Mouse (Mus musculus) urinary bladder, postnatal 25 days (tissue): ENCODE results near the gene Fgd4.
"Not testable (repeated sequence)": the region's sequence is repeated elsewhere in the genome, so short reads cannot be mapped to it uniquely, and the experiment has no call there.

Source experiments
- DNase-seq: peaks from one replicate; pipeline ENCODE4 v3.0.0; 2022; ENCODE audit warnings: low spot score

Gene Fgd4

DNA sequence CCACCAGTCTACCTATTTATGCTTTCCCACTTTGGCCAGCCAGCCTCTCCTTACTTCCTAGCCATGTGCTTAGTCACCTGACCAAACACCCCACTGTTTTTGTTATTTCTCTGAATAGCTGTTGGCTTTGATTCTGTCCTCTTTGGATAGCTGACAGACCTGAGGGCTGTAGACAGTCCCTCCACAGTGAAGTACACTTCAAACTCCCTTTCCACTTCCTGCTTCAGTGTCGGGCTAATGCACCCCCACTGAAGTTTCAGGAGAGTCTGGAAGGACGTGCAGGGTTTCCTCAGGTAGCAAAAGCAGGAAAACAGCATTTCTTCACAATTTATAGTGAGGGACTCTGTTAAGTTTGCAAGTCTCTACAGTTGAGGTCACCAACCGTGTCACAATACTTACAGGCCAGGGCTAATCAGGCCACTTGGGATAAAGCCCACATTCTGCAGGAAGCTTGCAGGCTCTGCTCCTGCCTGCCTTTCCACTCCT lies 57.4 kb downstream of the Fgd4 start:
- no peak for DNase-seq

DNA sequence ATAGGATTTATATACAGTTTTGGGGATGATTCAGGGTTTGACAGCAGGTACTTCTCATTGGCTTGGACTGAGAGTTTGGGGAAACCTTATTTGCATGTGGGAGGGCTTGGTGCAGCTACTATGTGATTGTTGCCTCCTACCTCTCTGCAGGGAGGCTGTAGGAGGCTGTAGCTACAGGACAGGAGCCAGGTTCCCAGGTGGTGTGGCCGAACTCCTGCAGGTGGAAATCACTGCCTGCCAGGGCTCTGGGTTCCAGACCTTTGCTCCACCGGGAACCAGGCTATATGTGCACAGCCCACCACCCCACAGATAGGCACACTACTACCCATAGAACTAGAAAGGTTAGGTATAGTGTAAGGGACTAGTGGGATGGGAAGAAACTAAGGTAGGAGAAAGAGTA lies 61.0 kb downstream of the Fgd4 start:
- DNase-seq, result not testable (repeated sequence)

DNA sequence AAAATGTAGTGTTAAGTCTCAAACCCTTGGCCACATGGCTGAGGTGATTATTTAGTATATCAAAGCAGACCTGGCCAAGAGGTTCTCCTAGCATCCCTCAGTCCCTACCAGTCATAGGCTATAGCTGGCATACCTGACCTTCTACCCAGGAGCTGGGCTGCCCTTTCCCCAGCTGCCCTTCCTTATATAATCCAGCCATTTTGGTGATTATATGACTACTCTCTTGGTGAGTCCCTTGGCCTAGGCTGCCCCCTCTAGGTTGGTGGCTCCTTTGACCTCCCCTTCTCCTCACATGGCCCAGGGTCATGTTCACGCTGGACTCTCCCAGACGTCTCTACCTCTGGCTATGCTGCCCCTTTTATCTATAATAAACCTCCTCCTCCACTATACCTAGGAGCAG lies 65.1 kb downstream of the Fgd4 start:
- no peak for DNase-seq

DNA sequence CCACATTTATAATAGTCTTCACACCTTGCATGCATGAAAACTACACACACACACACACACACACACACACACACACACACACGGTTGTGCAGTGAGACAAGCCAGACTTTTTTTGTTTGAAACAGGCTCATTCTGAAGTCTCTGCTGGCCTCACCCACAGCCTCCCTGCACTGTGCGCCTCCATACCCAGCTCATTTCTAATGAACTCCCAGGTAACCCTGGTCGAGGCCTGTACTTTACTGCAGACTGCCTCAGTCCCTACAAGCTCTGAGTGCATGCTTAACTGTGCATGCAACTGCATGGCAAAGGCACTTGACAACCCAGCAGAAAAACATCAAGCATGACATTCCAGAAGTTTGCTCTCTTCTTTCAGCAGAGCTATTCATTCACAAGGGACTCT lies 72.3 kb downstream of the Fgd4 start:
- no peak for DNase-seq

DNA sequence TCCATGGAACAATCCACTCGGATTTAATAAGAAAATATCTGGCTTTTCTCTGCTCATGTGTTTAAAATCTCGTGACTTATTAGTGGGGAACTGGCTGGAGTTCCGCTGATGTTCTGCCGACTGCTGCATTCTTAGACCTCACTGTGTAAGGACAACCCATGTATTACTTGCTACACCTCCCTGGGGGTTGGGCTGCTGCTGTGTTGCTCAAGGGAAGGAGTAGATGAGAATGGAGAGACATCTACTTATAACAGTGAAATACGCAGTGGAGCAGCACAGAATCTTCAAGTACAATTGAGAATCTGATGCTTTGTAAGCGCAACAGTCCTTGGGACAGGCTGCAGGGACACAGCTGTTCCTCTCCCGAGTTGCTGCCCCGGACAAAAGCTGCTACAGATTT lies 73.1 kb downstream of the Fgd4 start:
- DNase-seq, result peak; percentile 18

DNA sequence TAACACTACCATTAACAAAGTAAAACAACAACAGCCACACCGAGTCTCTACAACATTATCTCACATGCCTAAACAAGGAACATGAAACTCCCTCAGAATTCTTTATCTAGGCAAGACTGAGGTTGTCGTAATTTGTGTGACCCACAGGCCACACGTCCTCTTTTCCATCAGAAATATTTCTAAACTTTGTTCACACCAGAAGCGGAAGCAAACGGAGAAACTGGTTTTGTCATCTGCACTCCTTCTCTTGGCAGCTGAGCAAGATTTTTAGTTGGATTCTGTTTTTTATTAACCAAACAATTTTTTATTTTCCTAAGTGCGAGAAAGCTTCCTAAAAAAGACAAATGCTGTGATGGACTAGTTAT lies 73.6 kb downstream of the Fgd4 start:
- no peak for DNase-seq

DNA sequence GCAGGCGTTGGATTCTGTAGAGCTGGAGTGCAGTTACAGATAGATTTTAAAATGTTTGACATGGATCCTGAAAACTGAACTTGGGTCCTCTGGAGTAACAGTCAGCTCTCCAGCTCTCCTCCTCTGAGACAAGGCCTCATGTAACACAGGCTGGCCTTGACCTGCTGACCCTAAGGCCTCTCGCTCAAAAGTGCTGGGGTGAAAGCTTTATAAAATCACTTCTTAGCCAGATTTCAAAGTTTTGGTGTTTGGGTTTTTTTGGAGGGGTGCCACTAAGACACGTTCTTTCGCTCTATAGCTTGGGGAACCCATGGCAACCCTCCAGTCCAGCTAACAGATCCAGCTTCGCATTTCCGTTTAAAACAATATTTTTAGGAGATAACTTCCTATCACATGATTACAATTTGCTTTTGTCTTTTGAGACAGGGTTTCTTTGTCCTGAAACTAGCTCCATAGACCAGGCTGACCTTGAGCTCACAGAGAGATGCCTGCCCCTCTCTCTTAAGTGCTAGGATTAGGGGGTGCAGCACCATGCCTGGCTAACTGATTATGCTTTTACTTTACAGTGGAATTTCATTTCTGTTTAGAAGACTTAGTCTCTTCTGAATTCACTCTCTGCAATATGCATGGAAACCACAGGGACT lies 74.1 kb downstream of the Fgd4 start:
- no peak for DNase-seq

DNA sequence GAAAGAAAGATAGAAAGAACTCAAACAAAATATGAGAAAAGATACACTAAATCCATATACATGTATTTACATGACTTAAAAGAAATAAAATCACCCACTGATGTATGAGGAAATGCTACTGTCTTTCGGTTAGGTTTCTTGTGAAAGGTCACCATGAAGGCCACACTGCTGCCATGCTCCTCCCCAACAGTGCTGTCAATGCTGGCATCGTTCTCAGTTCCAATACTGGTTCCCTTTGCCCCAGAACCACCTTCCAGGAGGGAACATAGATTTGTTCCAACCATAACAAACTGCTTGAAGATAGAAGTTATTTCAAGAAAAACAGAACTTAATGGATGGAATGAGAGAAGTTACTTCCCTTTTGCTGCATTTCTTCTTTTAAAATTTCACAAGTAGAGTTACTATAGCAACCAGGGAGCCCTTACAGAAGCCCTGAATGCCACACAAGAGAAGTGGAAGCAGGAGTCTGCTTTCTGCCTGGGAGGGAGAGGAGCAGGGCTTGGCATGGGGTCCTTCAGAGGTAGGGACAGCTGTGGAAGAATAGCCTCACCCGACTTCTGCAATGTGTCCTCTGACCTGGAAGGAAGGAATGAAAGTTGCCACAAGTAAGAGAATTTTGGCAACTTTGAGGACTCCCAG lies 75.0 kb downstream of the Fgd4 start:
- DNase-seq, result no peak

DNA sequence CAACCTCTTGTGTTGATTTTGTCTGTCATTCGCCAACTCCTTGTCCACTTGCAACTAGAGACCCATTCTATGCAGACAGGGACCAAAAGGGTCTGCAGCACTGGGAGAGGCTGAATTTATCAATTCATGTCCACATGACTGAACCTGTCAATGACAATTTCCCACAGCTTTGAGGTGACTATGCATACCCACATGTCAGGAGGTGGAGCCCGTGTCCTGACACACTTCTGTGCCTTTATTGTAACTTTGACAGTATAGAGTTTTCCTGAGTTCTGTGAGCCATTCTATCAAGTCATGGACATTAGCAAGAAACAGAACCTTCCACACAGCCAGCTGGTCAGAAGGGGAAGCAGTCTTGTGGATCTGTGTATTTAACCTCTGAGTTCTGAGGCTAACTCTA lies 76.7 kb downstream of the Fgd4 start:
- DNase-seq, result no peak

DNA sequence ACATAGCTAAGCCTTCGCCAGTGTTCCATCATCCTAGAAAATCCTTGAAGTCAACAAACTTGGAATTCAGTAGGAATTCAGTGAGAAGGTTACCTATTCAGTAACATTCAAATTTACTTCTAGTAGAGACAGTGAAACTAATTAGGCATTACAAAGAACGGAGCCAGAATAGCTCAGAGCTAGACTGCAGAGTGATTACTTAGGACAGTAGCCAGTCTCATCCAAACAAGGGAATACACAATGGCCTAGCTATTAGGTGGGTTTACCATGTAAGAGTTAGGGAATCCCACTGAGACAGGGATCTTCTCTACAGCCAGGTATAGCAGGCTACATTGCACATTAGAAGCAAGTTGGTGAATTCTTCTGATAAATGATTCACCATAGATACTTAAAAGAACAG lies 77.5 kb downstream of the Fgd4 start:
- DNase-seq, result not testable (repeated sequence)

DNA sequence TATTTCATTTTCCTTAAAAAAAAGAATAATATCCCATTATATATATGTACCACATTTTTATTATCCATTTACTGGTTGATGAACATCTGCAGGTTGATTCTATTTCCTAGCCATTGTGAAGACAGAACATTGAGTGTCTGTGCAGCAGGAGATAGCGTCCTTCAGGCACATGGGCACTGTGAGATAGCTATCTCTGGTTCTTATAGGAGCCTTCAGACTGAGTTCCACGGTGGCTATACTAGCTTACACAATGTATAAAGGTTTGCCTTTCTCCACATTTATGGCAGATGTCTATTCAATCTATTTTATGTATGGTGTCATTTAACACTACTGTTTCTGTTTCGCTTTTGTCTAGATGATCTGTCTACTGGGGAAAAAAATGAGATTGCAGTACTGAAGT lies 98.9 kb downstream of the Fgd4 start:
- no peak for DNase-seq

DNA sequence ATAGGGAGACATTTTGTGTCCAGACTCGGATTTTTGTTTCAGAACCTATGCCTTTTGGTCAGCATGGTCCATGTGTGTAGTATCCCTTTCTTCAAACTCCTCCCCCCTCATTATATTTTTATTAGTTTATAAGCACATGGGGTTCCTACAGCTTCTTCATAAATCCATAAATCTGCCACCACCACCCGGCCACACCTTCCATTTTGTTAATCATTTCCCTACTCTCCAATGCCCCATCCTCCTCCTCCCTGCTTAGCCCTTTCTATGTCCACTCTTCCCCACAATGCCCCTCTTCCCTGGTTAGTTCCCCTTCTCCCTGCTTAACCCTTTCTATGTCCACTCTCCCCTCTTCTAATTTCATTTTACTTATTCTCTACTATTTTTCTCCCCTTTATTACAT lies 99.4 kb downstream of the Fgd4 start:
- no peak for DNase-seq

DNA sequence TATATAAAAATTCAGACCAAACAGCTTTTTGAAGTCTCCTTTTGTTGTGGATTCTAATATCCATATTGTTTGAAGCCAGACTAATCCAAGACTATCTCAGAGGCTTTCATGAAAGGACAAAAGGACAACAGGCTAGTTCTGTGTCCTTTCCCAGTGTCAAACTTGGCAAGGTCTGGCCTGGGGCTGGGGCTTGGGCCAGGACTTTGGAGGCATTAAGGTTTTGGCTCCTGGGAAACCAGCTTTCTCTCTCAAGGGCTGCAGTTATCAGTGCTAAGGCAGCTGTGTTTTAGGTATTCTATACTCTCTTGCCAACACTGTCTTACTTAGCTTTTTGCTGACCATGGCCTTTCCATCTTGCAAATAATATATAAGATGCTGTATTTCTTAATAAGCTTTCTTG lies 101.6 kb downstream of the Fgd4 start:
- no peak for DNase-seq

DNA sequence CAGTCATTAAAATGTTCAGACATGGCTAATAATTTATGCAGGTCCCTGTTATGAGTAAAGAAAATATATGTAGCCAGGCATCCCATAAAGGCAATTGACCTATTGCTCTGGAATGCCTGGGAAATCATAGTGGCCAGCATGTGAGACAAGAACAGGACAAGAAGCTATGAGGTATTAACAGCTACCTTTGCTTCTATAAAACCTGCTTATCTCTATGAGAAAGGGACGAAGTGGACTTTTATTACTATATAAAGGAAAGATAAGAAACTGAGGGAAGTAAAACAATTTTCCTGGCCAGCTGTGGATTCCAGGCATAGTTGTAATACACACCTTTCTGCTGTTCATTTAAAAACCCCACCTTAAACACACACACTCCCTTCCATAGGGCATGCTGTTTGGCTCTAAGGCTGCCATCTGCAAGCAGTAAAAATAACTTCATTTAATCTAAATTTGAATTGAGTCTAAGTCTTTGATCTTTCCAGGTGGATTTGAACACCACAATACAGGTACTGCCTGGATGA lies 114.8 kb downstream of the Fgd4 start:
- no peak for DNase-seq

DNA sequence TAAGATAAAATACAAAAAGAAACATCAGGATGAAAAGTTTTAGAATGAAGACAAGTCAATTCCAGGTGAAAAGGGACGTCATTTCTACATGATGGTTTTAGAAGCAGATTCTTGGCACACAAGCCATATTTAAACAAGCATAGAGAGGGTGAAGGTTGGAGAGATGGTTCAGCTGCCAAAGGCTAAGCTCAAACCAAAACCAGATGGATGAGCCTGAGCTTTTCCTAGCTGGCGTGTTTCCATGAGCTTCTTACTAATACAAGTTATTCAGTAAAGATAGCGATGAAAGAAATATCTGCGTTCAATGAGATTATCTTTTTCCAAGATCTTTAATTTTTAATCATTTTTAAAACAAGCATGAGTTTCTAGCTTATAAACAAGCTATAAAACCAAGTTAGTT lies 115.7 kb downstream of the Fgd4 start:
- no peak for DNase-seq

DNA sequence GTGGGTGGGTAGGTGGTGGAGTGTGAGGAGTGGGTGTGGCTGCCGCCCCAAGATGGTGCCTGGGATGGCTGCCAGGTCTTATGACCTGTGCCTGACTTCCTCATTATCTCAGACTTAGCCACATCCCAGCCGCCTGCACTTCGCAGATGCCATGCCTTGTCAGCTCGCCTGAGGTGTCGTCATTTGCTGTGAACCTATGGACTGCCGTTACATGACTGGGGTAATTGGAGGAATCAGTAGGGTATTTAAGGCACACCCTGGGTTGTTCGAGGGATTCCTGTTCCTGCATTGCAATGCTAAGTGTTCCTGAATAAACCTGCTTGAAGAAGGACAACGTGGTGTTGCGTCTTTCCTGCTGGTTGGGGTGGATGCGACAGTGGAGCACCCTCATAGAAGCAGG lies 126.9 kb downstream of the Fgd4 start:
- DNase-seq, result not testable (repeated sequence)

DNA sequence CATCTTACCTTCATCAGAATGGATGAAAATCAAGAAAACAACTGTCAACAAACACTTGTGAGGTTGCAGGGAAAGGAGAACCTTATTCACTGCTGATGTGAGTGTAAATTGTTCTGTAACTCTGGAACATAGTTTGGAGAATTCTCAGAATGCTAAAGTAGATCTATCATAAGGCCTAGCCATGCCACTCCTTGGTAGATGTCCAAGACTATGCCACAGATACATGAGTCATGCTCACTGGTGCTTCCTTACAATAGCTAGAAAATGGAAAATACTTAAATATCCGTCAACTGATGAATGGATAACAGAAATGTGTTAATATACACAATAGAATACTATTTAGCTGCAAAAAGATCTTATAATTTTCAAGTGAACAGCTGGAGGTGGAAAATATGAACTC lies 150.3 kb downstream of the Fgd4 start:
- DNase-seq, result no peak

DNA sequence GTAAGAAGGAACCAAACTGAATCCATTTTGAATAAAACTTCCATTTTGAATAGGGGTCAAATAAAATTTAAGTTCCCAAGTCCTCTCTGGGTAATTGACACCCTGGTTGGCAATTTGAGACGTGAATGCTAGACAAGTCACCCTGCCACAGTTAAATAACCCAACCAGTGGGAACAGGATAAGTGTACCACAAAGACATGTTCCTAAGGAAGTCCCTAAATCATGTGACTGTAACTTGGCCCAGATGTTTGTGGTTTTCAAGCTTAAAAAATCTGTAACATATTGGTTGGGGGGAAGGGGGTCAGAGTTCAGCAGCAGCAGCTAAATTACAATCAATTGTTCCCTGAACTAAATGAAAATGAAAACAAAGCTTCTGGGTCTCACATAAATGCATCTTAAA lies 161.9 kb downstream of the Fgd4 start:
- DNase-seq, result no peak

DNA sequence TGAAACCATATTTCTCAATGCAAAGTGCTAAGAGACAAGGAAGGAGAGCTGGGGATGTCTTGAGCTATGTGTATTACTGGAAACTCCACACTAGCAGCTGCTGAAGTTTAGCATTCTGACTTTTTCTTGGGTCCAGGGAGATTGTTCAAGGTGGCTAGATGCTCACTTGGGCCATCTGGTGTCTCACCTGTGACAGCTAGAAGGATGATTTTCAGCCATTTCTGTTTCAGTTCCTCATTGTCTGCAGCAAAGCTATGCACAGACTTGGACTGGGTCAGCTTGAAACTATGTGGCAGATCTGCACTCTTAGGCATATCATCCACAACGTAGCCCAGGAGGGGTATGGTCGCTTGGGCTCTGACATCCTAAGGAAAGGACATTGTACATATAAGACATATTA lies 177.9 kb downstream of the Fgd4 start:
- DNase-seq, result no peak

DNA sequence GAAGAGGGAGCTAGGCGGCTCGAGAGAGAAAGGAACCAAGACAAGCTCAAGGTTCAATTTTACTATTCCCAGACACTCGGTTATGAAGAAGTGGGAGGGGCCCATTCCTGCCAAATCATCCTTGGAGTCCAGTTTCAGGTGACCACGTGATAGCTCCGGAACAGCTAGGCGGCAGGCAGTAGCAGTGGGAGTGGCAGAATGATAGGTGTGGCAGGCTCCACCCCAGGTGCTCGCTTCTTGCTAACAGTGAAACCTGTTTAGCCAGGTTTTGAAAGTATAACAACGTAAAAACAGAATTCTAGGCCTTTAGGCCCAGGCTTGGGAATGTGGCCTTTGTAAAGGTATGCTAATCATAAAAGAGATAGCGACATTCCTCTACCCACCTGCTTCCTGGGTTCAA lies 233.1 kb downstream of the Fgd4 start:
- not testable (repeated sequence) for DNase-seq
